Mouse (Mus musculus) lung, postnatal 10 days (tissue): Measurements from ENCODE around the gene Nptn.

ENCODE experiments used
- DNase-seq: peaks from one replicate; pipeline ENCODE4 v3.0.0; 2021

The Nptn gene

DNA sequence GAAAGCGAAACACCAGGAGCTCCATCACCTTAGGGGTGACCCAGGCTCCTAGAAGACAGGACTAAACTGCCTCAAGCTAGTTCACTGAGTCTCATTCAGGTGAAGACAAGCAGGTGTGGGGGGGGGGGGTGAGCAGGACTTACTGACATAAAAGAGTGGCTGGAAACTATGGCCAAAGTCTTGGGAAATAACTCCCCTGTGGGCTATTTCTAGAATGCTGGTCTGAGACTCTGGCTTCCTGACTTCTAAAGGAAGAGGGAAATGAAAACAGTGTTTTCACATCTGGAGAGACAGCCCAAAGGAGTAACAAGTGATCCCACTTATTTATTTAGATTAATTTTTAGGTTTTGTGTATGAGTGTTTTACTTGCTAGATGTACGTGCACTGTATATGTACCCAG lies 119.7 kb downstream of the Nptn start:
- DNase-seq: no peak

DNA sequence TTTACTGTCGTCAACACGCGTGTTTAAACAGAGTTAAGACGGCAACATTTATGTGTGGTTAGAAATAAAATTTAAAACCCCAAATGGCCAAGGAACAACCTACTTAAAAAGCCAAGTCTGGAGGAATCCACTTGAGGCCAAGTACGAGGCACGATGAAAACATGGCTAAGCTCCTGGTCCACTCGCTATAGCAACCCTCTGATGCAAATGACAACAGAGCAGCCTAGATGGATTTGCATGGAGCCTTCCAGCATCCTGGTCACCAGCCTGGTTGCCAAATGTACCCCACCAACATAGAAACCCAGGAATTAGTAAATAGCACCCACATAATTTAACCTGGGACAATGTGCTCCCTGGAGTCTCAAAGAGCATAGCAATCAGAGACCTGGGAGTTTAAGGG lies 121.7 kb downstream of the Nptn start:
- no peak for DNase-seq

GRCm38 (mm10) chr9:58706024-58706423 lies 124.0 kb downstream of the Nptn start:
- no peak for DNase-seq
